Mouse (Mus musculus): ENCODE data around the gene Mrto4.
"Not testable (repeated sequence)": the region's sequence is repeated elsewhere in the genome, so short reads cannot be mapped to it uniquely, and the experiment has no call there.

The Mrto4 gene

DNA sequence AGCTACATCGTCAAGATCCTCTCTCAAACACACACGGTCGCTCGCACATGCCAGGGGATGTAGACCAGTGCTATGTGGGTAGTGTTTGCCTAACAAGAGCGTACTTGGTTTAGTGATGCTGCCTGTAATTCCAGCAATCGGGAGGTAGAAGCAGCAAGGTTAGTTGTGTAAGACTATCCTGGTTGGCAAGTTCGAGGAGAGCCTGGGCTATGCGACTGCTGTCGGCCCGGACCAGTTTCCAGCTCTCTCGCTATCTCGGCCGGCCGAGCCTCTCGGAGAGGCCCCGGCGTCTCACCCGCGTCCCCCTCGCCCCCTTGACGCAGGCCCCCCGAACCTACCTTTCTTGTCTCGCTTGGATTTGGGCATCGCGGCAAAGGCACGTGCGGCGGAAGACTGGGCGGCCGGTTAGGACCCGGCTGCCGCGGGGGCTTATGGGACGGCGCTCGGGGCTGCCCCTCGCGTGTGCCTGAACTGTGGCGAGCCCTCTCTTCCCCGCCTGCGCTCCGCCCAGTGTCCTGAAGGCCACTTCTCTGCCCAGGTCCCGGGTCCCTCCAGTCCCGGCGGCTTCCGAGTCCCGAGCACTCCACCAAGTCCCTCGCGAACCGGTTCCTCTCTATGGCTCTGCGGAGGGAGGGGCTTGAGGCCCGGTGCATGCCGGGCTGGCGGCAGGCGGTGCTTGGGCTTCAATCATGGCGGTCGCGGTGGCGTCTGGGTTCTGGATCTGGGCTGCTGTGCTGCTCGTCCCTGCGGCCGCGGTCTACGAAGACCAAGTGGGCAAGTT, at the start of gene Mrto4, which contains the start of the genes Emc1 and Ubr4:
Mrto4 (minus strand) TSS at position 646 of the 781 bp plus-strand sequence.
Emc1 (plus strand) TSS at position 657 of the 781 bp plus-strand sequence.
Ubr4 (plus strand) TSS at position 679 of the 781 bp plus-strand sequence.
- DNase-seq (ENCODE audit: low read depth, low spot score) = peak; percentile 63

DNA sequence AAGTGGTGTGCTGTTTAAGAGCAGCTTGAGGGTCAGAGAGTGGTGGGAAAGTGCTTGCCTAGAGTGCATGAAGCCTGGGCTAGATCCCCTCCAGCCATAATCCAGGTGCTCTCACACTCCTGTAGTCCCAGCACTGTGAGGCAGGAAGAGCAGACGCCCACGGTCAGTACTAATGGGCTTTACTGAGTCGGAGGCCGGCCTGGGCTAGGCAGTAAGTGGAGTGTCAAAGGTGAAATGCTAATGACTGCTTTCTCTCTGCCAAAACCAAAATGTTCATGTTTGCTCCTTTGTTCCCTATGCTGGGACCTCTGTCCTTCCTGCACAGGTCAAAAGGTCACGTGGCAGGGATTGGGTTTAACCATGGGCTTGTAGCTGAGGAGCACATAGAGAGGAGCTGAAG, 48.1 kb upstream of the Mrto4 start:
- DNase-seq (ENCODE audit: low read depth, low spot score) = no peak

DNA sequence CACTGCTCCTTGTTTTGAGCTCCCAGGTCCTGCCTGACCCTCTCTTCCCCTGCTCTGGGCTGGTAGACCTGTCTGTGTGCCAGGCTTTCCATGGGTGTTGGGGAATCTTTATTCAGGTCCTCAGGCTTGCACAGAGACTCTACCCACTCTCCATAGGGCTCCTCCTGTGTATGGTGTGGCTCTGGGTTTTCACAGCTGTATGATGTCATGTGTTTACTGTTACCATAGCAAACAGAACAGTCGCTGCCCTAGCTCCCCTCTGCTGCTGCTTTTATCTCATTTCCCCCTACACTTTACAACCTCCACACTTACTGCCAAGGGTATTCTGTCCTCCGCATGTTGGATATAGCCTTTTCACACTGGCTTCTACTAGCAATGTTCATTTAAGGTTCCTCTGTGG, 43.1 kb upstream of the Mrto4 start:
- DNase-seq (ENCODE audit: low read depth, low spot score) = no peak

DNA sequence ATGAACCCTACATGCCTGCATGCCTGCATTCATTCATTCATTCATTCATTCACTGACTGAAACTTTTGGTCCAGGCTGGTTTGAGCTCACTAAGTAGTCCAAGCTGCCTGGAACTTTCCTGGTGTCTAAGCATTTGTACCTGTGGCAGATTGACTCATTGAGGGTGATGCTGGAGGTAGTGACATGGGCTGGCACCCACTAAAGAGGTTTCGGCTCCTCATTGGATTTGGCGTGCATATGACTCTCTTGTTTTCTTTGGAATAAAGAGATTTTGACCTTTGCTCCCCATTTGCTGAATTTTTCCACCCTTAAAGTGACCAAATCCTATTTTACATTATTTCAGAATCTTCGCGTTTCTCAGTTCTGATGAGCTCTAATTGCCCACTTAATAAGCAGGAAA, 37.2 kb upstream of the Mrto4 start:
- no peak for DNase-seq (ENCODE audit: low read depth, low spot score)

DNA sequence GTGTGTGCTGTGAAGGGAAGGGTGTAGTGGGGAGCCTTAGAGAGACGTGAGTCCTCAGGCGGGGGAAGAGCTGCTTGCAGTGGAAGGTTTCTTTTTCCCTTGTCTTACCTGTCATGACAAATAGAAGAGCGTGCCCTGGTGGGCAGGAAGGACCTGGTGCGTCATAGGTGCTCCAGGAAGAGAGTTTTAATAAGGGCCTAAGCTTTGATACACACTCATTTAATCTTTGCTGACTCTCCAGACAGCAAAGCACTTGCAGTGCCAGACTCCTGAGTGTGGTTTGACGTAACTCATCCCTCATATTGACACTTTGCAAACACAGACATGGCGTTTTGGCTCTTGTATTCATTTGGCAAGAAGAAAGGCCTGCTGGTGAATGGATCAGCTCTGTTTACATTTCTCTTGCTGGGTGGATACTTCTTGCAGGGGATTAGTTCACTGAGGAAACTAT, 34.5 kb upstream of the Mrto4 start:
- DNase-seq (ENCODE audit: low read depth, low spot score) = no peak

DNA sequence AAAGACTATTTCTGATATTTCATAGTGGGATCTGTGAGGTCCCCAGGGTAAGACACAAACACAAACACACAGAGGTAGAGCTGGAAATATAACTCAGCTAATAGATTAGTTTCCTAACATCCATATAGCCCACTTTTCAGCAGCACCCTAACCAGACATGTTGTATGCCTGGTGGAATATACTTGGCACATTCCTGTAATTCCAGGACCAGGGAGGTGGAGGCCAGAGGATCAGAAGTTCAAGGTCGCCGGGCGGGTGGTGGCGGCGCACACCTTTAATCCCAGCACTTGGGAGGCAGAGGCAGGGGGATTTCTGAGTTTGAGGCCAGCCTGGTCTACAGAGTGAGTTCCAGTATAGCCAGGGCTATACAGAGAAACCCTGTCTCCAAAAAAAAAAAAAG, 33.5 kb upstream of the Mrto4 start:
- DNase-seq (ENCODE audit: low read depth, low spot score) = not testable (repeated sequence)

DNA sequence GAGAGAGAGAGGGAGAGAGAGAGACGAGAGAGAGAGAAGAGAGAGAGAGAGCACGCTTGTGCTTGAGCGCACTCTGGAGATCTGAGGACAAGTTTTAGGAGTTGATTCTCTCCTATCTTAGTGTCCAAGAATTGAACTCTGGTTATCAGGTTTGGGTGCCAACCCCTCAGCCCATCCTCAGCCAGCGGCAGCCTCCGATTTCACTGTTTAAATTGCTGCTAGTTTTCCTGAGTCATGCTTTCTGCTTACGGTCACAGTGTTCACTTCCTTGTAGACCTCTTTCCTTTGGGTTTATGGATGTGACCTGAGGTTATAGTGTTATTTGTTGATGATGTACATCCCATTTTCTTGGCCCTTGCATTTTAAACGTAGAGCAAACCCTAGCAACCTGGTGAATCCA, 29.9 kb upstream of the Mrto4 start:
- DNase-seq (ENCODE audit: low read depth, low spot score) = no peak

DNA sequence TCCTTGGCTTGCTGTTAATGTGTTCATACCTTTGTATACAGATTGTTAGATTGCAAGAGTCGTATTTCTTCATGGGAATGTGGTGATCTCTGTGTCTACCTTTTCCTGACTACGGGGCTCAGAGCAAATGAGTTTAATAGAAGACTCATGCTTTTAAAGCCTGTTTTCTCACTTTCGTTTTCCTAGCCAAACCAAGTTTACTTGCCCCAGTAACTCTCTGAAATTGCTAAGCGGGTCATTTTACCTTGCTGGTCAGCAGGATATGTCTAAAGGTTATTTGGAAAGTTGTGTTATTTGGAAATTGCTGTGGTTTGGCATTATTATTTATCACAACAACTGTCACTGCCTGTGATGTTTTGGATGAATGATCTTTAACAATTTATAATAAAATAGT, 29.1 kb upstream of the Mrto4 start:
- DNase-seq (ENCODE audit: low read depth, low spot score) = no peak

DNA sequence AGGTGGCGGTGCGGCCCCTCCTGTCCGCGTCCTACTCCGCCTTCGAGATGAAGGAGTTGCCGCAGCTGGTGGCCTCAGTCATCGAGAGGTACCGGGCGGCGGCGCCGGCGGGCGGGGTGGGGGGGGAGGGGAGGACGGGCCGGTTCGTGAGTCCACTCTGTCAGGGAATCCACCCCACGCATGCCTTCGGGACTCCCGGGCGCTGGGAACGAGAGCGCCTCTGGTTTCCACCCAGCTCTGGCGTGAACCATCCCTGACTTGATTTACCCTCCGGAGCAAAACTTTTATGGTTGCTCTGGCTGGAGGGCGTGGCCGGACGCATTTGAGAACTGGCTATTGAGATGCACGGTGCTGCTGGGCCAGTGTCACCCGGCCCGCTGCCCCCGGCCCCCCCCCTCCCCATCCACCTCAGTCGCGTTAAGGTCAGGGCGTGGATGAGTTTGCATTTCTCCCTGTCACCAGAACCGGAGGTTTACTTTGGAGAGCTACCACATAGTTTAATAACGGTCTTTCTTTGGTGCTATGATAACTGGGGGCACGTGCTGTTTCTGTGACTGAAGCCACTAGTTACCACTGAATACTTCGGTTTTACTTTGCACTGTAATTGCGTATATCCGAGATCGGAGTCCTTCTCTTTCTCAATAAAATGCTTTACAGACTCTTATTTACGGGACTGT, 28.5 kb upstream of the Mrto4 start:
- DNase-seq (ENCODE audit: low read depth, low spot score) = no peak

DNA sequence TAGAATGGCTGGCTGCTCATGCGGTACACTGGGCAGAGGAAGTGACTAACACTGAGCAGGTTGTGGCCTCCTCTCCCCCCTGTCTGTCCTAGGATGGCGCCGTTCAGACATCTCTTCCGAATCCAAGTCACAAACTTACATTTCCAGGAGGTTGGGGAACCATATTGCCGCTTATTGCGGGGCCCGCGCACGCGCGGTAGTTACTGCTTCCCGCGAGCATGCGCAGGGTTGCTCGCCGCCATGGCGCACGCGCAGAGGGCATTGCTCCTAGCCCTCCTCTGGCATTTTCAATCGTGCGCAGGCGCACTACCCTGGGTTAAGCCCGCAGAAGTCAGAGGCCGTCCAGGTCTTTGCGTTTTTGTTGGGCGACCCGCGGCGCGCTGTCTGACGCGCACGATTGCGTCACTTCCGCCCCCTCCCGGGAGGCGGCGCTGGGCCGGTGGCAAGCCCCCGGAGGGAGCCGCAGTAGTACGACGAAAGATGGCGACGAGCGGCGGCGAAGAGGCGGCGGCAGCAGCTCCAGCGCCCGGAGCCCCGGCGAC, 27.9 kb upstream of the Mrto4 start:
- peak; percentile 100 for DNase-seq (ENCODE audit: low read depth, low spot score)

DNA sequence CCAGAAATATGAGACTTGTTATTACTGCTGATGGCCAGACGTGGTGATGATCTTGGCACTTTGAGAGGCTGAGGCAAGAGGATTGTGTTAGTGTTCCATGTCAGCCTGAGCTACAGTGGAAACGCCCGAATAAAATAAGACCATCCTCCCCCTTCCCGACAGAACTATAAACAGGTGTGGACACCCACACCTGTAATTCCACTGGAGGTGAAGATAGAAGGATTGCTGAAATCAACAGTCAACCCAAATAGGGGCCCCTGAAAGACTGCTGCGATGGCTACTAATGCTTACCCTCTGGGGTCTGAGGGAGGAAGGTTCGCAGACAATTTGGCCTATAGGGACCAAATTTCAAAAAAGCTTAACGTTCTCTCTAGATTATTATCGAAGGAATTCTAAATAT, 27.3 kb upstream of the Mrto4 start:
- no peak for DNase-seq (ENCODE audit: low read depth, low spot score)

DNA sequence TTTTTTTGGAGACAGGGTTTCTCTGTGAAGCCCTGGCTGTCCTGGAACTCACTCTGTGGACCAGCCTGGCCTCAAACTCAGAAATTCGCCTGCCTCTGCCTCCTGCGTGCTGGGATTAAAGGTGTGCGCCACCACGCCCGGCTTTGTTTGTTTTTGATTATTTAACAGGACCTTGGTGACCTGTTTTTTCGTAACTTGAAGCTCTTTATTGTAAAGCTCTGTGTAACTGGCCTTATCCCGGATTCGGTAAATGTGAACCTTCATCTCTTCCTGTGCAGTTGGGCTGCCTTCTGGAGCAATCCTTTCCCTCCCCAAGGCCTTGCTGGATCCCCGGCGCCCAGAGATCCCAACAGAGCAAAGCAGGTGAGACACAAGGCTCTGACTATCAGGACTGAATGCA, 21.2 kb upstream of the Mrto4 start:
- DNase-seq (ENCODE audit: low read depth, low spot score) = no peak

DNA sequence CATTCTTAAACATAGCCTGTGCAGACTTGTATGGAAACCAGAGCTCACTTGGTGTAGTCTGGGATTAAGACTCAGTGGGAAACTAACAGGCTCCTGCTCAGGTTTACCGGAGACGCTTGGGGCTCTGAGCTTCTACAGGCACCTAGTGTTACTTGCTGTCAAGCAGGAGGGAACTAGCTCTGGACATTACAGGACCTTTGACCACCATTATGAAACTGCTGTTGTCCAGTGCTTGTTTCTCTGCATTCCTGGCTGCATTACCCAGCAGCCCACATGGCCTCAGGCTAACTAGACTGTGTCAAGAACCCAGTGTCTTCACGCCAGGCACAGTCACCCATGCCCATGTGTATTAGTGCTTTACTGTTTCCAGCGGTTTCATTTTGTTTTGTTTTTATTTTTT, 20.8 kb upstream of the Mrto4 start:
- no peak for DNase-seq (ENCODE audit: low read depth, low spot score)

DNA sequence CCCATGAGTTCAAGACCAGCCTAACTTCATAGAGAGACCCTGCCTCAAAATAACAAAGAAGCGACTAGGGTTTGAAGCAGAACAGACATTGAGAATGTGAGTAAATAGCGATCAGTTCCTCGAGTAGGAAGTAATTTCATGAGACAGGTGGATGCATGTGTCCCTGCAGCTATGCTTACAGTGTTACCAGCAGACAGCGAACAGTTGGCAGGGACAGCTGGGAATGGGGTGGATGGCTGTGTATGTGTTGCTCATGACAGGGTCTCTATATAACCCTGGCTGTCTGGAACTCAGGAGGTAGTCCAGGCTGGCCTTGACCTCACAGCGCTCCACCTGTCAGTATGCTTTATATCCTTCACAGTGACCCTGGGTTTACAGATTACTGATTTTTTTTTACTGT, 15.7 kb upstream of the Mrto4 start:
- no peak for DNase-seq (ENCODE audit: low read depth, low spot score)

DNA sequence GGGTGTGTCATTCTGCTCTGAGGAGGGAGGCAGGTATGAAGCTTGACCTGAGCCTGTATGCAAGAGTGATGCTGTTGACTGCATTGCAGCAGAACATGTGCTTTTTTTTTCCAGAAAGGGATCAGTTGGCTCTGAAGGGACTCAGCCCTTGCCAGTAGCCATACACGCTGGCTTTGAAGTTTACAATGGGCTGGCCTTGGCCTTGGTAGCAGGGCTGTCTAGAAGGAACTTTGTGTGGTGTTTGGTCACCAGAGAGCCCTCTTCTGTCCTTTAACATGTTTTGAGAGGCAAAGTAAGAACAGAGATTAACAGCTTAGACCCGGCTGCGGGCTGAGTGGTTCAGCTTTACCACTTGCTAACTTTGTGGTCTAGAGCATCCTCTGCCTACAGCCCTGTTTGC, 15.0 kb upstream of the Mrto4 start:
- DNase-seq (ENCODE audit: low read depth, low spot score) = no peak

DNA sequence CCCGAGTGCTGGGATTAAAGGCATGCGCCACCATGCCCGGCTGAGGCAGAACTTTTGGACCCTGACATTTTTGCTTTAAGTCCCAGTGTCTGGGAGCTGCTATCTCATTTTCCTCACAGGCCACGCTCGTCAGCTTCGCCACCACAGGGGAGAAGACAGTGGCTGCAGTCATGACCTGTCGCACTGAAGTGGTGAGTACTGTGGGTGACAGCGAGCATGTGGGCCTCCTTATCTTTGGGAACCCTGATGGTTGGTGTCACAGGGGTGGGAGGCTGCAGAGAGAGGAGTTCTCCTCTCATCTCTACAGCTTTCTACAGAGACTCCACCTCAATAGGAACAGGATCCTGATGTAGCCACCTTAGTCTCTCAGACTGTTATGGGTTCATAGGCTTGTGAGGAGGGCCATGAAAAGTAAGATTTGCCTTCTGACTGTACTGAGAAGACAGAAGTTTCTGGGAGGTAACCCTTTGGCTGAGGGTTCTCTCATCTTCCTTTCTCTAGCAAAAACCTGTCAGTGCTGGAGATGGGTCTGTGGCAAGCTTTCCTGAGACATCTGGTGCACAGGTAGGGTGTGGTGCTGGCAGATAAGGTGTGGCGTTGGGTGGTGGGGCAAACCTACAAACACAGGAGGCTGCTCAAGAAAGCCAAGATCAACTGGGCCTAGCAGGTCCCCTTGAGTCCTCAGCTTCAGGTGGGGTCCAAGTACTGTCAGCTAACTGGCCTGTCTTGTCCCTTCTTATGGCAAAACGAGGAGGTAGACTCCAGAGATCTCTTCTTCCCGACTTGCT, 8.6 kb upstream of the Mrto4 start:
- DNase-seq (ENCODE audit: low read depth, low spot score) = no peak

DNA sequence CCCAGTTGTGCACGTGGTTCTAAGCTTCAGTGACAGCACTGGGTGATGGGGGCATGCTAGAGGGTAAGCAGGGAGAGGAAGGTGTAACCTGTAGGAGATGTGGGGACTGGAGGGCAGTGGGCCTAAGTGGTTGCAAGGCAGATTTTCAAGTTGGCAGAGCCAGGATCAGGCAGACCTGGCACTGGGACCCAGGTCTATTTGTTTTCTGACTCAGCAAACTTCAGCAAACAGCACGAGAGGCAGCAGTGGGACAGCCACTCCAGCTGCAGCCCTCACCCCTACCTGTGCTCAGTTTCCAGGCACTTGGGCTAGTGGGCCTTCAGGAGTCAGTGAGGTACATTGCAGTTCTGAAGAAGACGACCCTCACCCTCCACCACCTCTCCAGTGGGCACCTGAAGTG, 4.8 kb upstream of the Mrto4 start:
- no peak for DNase-seq (ENCODE audit: low read depth, low spot score)

DNA sequence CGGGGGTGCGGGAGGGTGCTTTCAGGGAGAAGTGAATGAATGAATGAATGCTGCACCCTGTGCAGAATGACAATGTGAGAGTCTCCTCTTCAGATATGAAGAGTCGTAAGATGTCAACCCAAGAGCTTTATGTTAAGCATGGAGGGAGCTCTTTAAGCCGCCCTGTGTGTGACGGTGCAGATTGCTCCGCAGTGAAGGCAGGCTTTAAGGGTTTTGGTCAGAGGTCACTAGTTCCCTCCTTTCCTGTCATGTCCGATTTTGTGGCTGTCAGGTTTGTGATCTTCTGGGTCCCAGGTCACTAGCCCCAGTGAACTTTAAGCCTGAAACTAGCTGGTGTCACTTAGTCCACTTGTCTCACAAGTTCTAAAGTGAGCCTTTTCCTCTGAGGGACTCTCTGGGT, 456 bp upstream of the Mrto4 start:
- no peak for DNase-seq (ENCODE audit: low read depth, low spot score)

DNA sequence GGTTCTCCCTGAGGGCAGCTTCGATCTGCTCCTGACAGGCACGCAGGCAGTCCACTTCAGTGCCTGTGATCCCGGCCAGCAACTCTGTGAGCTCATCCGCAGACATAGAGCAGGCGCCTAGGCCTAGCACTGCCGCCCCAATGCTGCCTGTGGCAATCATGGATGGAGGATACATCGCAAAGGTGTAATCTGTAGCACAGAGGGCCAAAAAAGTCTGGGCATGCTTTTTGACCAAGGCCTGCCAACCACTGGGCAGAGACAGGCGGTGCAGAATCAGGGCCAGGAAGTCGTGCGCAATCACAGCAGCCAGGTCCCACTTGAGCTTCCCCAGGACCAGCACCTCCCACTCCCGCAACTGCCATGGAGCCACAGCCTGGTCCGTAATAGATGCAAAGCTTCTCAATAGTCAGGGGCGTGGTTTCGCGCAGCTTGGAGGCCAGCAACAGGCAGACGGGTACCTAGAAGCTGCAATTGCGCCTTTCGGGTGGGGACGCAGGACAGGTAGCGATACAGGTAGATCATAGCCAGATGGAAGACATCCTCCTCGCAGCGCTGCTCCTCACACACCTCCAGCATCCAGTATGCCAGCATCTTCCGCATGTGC, 6.9 kb downstream of the Mrto4 start:
- no peak for DNase-seq (ENCODE audit: low read depth, low spot score)

DNA sequence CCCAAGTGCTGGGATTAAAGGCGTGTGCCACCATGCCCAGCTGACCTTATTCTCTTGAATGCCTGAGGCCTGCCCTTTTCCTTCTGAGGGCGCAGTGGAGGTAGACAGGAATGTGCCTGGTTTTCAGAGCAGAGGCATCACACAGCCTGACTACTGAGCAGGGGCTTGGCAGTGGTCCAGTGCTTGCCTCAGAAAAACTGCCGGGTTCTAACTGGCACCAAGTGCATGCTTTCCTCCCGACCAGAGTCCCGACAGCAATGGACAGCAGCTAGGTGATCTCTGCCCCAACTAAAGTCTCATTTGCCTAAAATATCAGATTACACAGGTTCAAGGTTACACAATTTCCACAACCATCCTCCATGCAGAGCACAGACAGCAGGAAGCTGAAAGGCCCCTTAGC, 8.7 kb downstream of the Mrto4 start:
- DNase-seq (ENCODE audit: low read depth, low spot score) = no peak

DNA sequence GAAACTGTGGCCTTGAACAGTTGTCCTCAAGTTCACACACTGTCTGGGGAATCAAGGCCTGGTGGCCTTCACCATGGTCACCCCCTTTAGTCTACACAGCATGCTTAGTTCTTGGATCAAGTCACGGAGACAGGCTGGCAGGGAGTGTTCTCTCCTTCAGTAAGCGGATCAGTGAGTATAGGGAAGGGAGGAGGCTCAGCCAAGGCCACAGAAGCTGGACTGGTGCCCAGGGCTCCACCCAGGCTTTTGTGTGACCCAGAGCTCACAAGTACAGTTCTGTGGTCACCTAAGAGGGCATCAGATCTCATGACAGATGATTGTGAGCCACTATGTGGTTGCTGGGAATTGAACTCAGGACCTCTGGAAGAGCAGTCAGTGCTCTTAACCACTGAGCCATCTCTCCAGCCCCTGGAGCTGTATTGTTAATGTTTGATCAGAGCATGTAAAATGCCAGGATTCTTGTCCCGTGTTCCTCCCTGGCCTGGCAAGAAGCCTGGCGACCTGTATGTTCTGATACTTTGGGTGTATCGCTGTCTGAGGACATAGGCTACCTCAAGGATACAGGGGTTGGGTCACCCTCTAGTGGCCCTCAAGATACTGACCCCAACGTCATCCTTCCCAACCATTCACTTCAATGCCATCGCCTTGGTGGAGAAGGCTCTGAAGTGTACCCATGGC, 10.7 kb downstream of the Mrto4 start:
- no peak for DNase-seq (ENCODE audit: low read depth, low spot score)
